Mouse (Mus musculus) macrophage (primary cell): Measurements from ENCODE around the gene Tmem243. TPM values are rescaled to one million over a fixed set of nuclear protein-coding genes. Genes with fewer than 3 reads are reported as not detected.
A peak's percentile ranks its signal among the peaks of the same experiment; 100 is the strongest.
"Not testable (repeated sequence)": the region's sequence is repeated elsewhere in the genome, so short reads cannot be mapped to it uniquely, and the experiment has no call there.

Experiments
- H3K27ac ChIP-seq: fragments of 350-480 bp; formaldehyde crosslinking; 2 replicates; pipeline ENCODE4 v1.9.0; 2021
- H3K36me3 ChIP-seq: fragments of 350-480 bp; formaldehyde crosslinking; 2 replicates; pipeline ENCODE4 v1.9.0; 2021; ENCODE audit errors: inconsistent target
- H3K4me3 ChIP-seq: fragments of 350-480 bp; formaldehyde crosslinking; 2 replicates; pipeline ENCODE4 v1.9.0; 2021; ENCODE audit errors: inconsistent target
- H3K79me2 ChIP-seq: fragments of 350-480 bp; formaldehyde crosslinking; 2 replicates; pipeline ENCODE4 v1.9.0; 2021; ENCODE audit errors: inconsistent target
- WGBS: methylation state at CpG from one replicate; pipeline ENCODE4 v1.1.7; 2026; ENCODE audit warnings: inconsistent platforms; ENCODE audit not compliant: missing documents; 5-methylcytosine and 5-hydroxymethylcytosine counted together
- polyA plus RNA-seq: library from polyadenylated mRNA; stranded (reverse); fragments of 250-400 nt; gene quantifications from 3 replicates; pipeline ENCODE4 v1.2.4, GENCODE M21; 2018; ENCODE audit warnings: inconsistent platforms

The Tmem243 gene
- polyA plus RNA-seq, 1 experiment from 2014 or later, result 44.4 TPM

GRCm38 (mm10) chr5:9131786-9132185 lies 31.3 kb downstream of the Tmem243 start:
- H3K36me3 ChIP-seq, result peaks cover 46% of the 10 kb centered on the region; the same call in 1 of the 2 replicates
- 94% methylated on average over 7 of the region's 7 CpGs for WGBS
- H3K27ac ChIP-seq, result no peak overlapping the region
- no peaks in the 10 kb centered on the region for H3K79me2 ChIP-seq
- H3K4me3 ChIP-seq, result no peak overlapping the region

- peaks cover 37% of the 10 kb centered on the region for H3K36me3 ChIP-seq
- 98% methylated on average over 3 of the region's 3 CpGs for WGBS
- no peak overlapping the region for H3K4me3 ChIP-seq
- no peak overlapping the region for H3K27ac ChIP-seq
- no peaks in the 10 kb centered on the region for H3K79me2 ChIP-seq
These were observed 35.1 kb downstream of the Tmem243 start for GRCm38 (mm10) chr5:9135588-9135987.

GRCm38 (mm10) chr5:9140724-9141123 lies 40.3 kb downstream of the Tmem243 start:
- Histone ChIP-seq H3K79me2 (no peaks in the 10 kb centered on the region), H3K36me3 (peaks cover 35% of the 10 kb centered on the region), H3K27ac (no peak overlapping the region), H3K4me3 (no peak overlapping the region)
- WGBS, result 97% methylated on average over 8 of the region's 8 CpGs

GRCm38 (mm10) chr5:9142376-9142775 lies 41.9 kb downstream of the Tmem243 start:
- 100% methylated on average over 6 of the region's 6 CpGs for WGBS
- Histone ChIP-seq H3K27ac (no peak overlapping the region), H3K79me2 (no peaks in the 10 kb centered on the region), H3K36me3 (peaks cover 40% of the 10 kb centered on the region), H3K4me3 (no peak overlapping the region)

GRCm38 (mm10) chr5:9149273-9149850 lies 48.9 kb downstream of the Tmem243 start:
- Histone ChIP-seq H3K79me2 (peaks cover 35% of the 10 kb centered on the region), H3K36me3 (peaks cover 37% of the 10 kb centered on the region), H3K27ac (no peak overlapping the region), H3K4me3 (no peak overlapping the region)
- 77% methylated on average over 8 of the region's 8 CpGs for WGBS

- no peak overlapping the region for H3K27ac ChIP-seq
- no peaks in the 10 kb centered on the region for H3K36me3 ChIP-seq
- H3K79me2 ChIP-seq, result peaks cover 93% of the 10 kb centered on the region
These were observed 56.3 kb downstream of the Tmem243 start for GRCm38 (mm10) chr5:9156746-9157145.

GRCm38 (mm10) chr5:9157336-9157735 lies 56.9 kb downstream of the Tmem243 start:
- peaks cover 87% of the 10 kb centered on the region for H3K79me2 ChIP-seq
- no peak overlapping the region for H3K4me3 ChIP-seq
- no peak overlapping the region for H3K27ac ChIP-seq
- no peaks in the 10 kb centered on the region for H3K36me3 ChIP-seq
- 100% methylated on average over 1 of the region's 1 CpGs for WGBS

More at GRCm38 (mm10) chr5:9156746-9157145, 56.3 kb downstream of the Tmem243 start:
- no peak overlapping the region for H3K4me3 ChIP-seq

GRCm38 (mm10) chr5:9160831-9161455 lies 60.5 kb downstream of the Tmem243 start:
- peak overlapping the region; percentile 42 for H3K27ac ChIP-seq
- H3K79me2 ChIP-seq, result peaks cover 51% of the 10 kb centered on the region
- H3K4me3 ChIP-seq, result peak overlapping the region; percentile 63
- WGBS, result under 1% methylated on average over 42 of the region's 55 CpGs
- H3K36me3 ChIP-seq, result no peaks in the 10 kb centered on the region

GRCm38 (mm10) chr5:9161456-9162041 lies 61.1 kb downstream of the Tmem243 start, which contains the start of gene Dmtf1:
Gene Dmtf1 (minus strand): TSS chr5:9161776.
- Histone ChIP-seq H3K36me3 (no peaks in the 10 kb centered on the region), H3K27ac (peak within 1 kb of the TSS; percentile 73), H3K4me3 (peak within 1 kb of the TSS; percentile 80), H3K79me2 (peaks cover 45% of the 10 kb centered on the region)
- WGBS, result 1% methylated on average over 55 of the region's 64 CpGs

- no peaks in the 10 kb centered on the region for H3K36me3 ChIP-seq
- WGBS, result 7% methylated on average over 7 of the region's 7 CpGs
- H3K27ac ChIP-seq, result peak overlapping the region; percentile 73
- H3K79me2 ChIP-seq, result peaks cover 39% of the 10 kb centered on the region
- H3K4me3 ChIP-seq, result peak overlapping the region; percentile 80
These were observed 61.6 kb downstream of the Tmem243 start for GRCm38 (mm10) chr5:9162088-9162487.

- H3K36me3 ChIP-seq, result no peaks in the 10 kb centered on the region
- H3K79me2 ChIP-seq, result peaks cover 26% of the 10 kb centered on the region
- WGBS, result 95% methylated on average over 3 of the region's 3 CpGs
- H3K27ac ChIP-seq, result no peak overlapping the region
- H3K4me3 ChIP-seq, result no peak overlapping the region
These were observed 62.9 kb downstream of the Tmem243 start for GRCm38 (mm10) chr5:9163411-9163810.

- not testable (repeated sequence) for H3K27ac ChIP-seq
- 91% methylated on average over 10 of the region's 10 CpGs for WGBS
These were observed 64.7 kb downstream of the Tmem243 start for GRCm38 (mm10) chr5:9165151-9165550.

GRCm38 (mm10) chr5:9166366-9166765 lies 65.9 kb downstream of the Tmem243 start:
- no peaks in the 10 kb centered on the region for H3K36me3 ChIP-seq
- no peak overlapping the region for H3K27ac ChIP-seq
- H3K79me2 ChIP-seq, result no peaks in the 10 kb centered on the region
- H3K4me3 ChIP-seq, result no peak overlapping the region
- 87% methylated on average over 8 of the region's 8 CpGs for WGBS

More at GRCm38 (mm10) chr5:9165151-9165550, 64.7 kb downstream of the Tmem243 start:
- not testable (repeated sequence) for H3K79me2 ChIP-seq, H3K4me3 ChIP-seq, H3K36me3 ChIP-seq

- not testable (repeated sequence) for H3K4me3 ChIP-seq, H3K79me2 ChIP-seq, H3K36me3 ChIP-seq, H3K27ac ChIP-seq
- WGBS, result 81% methylated on average over 4 of the region's 5 CpGs
These were observed 69.0 kb downstream of the Tmem243 start for GRCm38 (mm10) chr5:9169328-9170005.

- Histone ChIP-seq H3K79me2 (no peaks in the 10 kb centered on the region), H3K4me3 (no peak overlapping the region), H3K27ac (no peak overlapping the region), H3K36me3 (no peaks in the 10 kb centered on the region)
- 52% methylated on average over 2 of the region's 2 CpGs for WGBS
These were observed 72.8 kb downstream of the Tmem243 start for GRCm38 (mm10) chr5:9173295-9173694.
